Mouse (Mus musculus) hematopoietic stem cell, adult 5-6 weeks (primary cell): ENCODE measurements around the gene Zfand2a. TPM values are rescaled to one million over a fixed set of nuclear protein-coding genes. Genes with fewer than 3 reads are reported as not detected.

Experiments used
- ATAC-seq, 2 experiments: fragments of 125-278 bp in 1 of 2; replicated peaks in 1 of 2; 2 replicates each; pipeline ENCODE4 v1.8.0; 2016 to 2017; ENCODE audit warnings: inconsistent platforms in 2 of 2, mild to moderate bottlenecking in 2 of 2, moderate number of reproducible peaks in 2 of 2, low read depth in 1 of 2, moderate TSS enrichment in 1 of 2; ENCODE audit not compliant: low FRiP score in 2 of 2, poor library complexity in 2 of 2, severe bottlenecking in 2 of 2, insufficient read depth in 1 of 2, low TSS enrichment in 1 of 2
- total RNA-seq: library from RNA; stranded (forward); fragments of 172-1452, 232-1000 nt; gene quantifications from 2 replicates; pipeline ENCODE4 v1.2.3, GENCODE M21; 2017

The Zfand2a gene
- total RNA-seq, 1 experiment from 2014 or later = 39.8 TPM

DNA sequence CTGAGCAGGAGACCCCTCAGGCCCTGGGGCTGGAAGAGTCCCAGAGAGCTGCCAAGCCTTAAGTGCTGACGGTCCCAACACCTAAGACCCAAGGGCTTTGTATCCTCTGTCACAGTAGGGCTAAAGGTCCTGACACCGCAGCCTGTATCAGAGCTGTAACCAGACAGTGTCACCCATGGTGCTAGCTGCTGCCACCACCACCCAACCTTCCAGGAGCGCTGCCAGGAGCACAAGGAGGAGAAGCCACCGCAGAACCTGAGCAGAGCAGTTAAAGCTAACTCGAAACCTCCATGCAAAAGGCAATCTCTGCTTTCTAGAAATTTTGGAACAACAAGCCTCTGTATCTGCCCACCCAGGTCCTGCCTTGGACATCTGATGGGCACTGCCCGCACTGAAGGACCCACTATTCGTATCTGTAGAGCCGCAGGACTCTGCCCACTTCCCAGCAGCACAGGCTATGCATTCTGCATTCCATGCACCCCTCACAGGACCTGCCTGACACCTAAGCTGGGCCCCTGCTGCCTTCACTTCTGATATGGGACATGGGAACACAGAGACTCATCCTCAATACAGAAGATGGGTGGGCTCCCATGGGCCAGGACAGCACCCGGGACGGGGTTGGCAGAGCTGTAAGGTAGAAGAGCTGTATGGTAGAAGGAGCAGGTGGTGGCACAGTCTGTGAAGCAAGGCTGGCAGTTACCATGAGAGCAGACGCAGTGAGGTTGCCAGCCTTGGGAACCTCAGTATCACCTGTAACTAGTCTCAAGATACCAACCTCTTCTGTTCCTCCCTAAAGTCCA, 43.2 kb downstream of the Zfand2a start:
- no peak for ATAC-seq

- no peak for ATAC-seq
Measured at GRCm38 (mm10) chr5:139440451-139440850, 43.9 kb downstream of the Zfand2a start.

DNA sequence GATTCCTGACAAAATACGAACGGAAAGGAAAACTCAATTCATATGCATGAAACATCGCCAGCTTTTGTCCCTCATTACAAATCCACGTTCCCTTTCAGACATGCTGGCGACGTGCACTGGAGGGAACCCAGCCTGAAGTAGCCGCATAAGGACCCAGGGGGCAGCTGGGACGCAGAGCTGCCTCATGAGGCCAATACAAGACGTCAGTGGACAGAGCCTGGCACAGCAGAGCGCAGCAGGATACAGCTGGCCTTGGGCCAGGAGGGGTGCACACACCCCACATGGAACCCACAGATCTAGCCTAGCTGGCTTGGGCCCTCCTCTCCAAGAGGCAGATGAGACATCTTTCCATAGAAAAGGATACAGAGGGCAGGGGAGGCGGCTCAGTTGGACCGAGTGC, 45.9 kb downstream of the Zfand2a start:
- no peak for ATAC-seq

DNA sequence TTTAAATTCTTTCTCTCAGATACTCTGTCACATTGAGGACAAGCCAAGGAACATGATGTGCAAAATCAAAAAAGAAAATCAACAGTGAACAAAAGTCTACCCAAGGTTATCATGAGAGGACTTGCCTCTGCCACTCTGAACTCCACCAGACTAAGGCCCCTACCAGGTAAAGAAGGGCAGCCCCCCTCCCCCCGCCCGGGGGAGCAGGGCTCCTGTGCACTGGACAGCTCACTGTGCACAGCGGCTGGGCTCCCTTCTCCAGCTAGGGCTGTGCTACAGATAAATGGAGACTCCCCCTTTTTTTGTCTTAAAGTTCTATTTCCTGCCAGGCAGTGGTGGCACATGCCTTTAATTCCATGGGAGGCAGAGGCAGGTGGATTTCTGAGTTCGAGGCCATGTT, 46.6 kb downstream of the Zfand2a start:
- ATAC-seq = no peak

GRCm38 (mm10) chr5:139434940-139435339, 49.4 kb downstream of the Zfand2a start:
- ATAC-seq = no peak

DNA sequence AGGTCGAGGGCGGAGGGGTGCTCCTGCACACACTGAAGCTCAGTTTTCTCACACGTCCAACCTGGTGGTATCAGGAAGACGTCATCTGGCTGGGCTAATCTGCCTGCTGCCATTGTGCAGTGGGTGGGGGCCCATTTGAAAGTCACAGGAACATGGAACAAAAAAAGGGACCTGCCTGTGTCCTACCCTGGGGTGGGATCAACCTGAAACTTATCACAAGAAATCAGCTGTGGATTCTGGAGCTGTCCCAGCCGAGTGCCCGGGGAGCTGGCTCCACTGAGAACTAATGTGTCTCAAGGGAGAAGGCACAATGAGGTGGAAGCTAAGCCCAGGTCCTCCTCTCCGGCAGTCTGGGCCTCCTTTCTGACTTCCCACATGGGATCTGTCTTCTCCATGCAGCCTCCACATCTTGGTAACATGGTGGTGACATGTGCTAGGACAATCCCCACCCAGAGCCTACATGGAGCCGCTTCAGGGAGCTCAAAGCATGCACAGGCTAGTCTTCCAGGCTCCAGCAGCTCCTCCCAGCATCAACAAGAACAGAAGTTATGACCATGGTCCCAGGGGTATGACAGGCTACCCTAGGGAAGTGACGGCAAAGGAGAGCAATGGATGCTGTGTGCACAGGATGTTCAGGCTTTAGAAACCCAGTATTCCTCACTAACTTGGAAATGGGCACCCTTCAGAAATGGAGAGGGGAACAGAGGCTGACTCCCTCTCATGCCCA, 50.3 kb downstream of the Zfand2a start:
- no peak for ATAC-seq

DNA sequence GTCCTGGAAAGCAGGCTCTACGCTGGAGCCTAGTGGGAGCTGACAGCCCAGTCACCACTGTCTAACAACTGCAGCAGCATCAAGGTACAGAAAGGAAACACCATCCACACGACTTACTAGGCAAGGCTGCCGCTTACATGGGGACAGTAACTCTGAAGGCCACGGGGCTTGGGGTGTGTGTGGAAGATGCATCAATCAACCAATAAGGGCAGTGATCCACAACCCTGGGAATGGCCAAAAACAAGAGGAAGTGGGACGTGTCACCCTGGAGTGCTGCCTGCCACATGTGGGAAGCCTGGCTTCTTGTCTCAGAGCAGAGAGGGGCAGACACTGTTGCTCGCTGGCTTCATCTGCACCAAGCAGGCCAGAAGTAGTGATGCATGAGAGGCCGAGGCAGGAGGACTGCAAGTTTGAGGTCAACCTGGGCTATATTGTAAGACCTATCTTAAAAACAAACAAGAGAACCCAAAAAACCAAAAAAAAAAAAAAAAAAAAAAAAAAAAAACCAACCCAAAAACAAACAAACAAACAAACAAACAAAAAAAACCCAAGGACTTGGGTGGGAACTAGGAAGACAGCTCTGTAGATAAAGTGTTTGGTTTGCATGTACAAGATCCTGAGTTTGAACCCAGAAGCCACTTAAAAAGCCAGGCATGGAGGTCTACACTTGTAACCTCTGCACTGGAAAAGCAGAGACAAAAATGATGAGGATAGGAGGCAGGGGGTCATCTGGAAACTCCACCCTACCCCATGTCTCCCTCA, 51.4 kb downstream of the Zfand2a start:
- no peak for ATAC-seq

DNA sequence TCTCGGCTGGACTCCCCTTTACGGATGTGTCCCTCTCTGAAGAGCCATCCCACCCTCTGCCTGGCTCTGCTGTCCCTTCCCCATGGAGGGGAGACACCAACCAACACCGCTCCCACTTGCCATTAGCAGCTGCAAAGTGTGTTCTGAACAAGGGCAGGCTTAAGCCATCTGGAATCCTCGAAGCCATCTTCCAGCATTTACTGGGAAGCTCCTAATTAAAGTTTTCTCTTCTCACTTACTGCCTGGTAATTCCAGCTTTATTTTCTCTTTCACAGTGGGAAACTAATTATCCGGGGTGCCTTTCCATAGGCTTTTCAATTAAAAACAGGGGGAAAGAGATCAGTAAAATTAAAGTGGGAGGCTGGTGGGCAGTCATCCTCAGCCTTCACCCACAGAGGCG, 52.0 kb downstream of the Zfand2a start:
- ATAC-seq = no peak

DNA sequence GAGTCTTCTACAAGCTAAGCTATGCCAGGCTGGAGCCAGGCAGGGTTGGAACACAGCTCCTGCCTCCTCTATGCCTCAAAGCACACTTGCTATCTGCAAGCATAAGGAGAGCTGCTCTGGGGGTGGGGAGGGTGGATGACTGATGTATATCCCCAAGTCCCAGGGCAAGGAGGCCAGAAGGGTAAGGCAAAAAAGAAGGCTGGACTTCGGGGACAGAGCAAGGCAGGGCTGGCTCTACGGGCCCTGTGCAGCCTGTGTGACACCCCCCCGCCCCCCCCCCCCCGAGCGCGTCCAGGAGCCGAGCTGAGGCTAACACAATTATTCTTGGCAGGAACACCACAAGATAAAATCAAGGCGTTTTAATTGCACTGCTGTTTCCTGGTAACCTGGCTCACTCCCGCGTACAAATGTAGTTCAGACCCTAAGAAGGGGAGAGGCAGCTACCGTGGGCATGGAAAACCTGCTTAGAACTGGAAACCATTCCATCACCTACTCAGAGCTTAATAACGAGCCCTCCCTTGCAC, 54.5 kb downstream of the Zfand2a start:
- no peak for ATAC-seq

- no peak for ATAC-seq
Measured at GRCm38 (mm10) chr5:139427989-139428388, 56.4 kb downstream of the Zfand2a start.

- ATAC-seq = no peak
Measured at GRCm38 (mm10) chr5:139427001-139427400, 57.3 kb downstream of the Zfand2a start.

DNA sequence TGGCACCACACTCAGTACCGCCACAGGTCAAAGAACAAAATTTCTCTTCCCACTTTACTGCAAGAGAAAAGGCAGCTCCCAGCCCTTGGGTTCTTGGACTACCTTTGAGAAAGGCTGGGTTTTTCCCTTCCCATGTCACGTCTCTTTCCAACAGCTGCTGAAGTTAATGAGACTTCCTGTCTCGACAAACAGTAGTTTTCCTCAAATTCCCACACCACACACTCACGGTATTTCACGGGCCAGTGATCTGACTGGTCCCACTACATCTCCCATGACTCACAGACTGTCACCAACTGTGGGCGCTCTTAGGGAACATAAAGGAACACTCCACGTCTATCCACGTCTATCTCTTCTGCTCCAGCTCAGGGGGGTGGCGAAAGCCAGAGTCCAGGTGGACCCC, 59.2 kb downstream of the Zfand2a start:
- ATAC-seq = no peak

- no peak for ATAC-seq
Measured at GRCm38 (mm10) chr5:139423026-139423865, 61.1 kb downstream of the Zfand2a start, which contains the start of gene Gper1. TSS of gene Gper1 (plus strand) at chr5:139423151.

Other genes with a start within 250 kb of the Zfand2a start
- 16.4 and 20.3 TPM in 2 replicates for gene Get4, start 232.2 kb downstream of the Zfand2a start, total RNA-seq
- gene Adap1, start 158.9 kb downstream of the Zfand2a start, total RNA-seq = 19.4 and 29.0 TPM in 2 replicates
- 14.9 and 18.7 TPM in 2 replicates for gene Cox19, start 133.1 kb downstream of the Zfand2a start, total RNA-seq
- gene Cyp2w1, start 131.9 kb downstream of the Zfand2a start, total RNA-seq = not detected in 2 replicates
- gene Gpr146, start 106.9 kb downstream of the Zfand2a start, total RNA-seq = 11.2 and 11.8 TPM in 2 replicates
- 2.1 and 3.3 TPM in 2 replicates for gene C130050O18Rik, start 79.3 kb downstream of the Zfand2a start, total RNA-seq
- 0.44 TPM in 1 of 2 replicates, not detected in the other for gene Gper1, start 61.4 kb downstream of the Zfand2a start, total RNA-seq
- gene 3110082I17Rik, start 24.0 kb downstream of the Zfand2a start, total RNA-seq = 39.3 and 39.9 TPM in 2 replicates
- gene Uncx, start 58.9 kb upstream of the Zfand2a start, total RNA-seq = not detected in 2 replicates